Mouse (Mus musculus): ENCODE results near the gene Iqgap1.

- no peak for TF ChIP-seq GATA1 (IDR thresholded peaks at IDR 0.05; ENCODE audit: borderline replicate concordance, low read length)
- no peak for TF ChIP-seq FLI1 (IDR thresholded peaks at IDR 0.05; ENCODE audit: low read length)
These were observed 26.5 kb downstream of the Iqgap1 start for GRCm38 (mm10) chr7:80799307-80799706.
